Mouse (Mus musculus) lung, postnatal 10 days (tissue): Measurements from ENCODE around the gene Nek11.
"Not testable (repeated sequence)": the region's sequence is repeated elsewhere in the genome, so short reads cannot be mapped to it uniquely, and the experiment has no call there.

Source experiments
- DNase-seq: peaks from one replicate; pipeline ENCODE4 v3.0.0; 2021

Nek11 gene

GRCm38 (mm10) chr9:105134536-105134935, 260.8 kb downstream of the Nek11 start:
- no peak for DNase-seq

- peak; percentile 7 for DNase-seq
Observed at GRCm38 (mm10) chr9:105132002-105132367, 263.3 kb downstream of the Nek11 start.

GRCm38 (mm10) chr9:105131253-105132001, 263.9 kb downstream of the Nek11 start, which contains the start of gene Nudt16:
TSS of gene Nudt16 (minus strand) at chr9:105131824.
- DNase-seq = peak; percentile 96

- no peak for DNase-seq
Observed at GRCm38 (mm10) chr9:105130331-105130730, 265.0 kb downstream of the Nek11 start.

- DNase-seq = not testable (repeated sequence)
Observed at GRCm38 (mm10) chr9:105125206-105125605, 270.1 kb downstream of the Nek11 start.
